Mouse (Mus musculus): ENCODE measurements around the gene Kirrel. TPM values are rescaled to one million over a fixed set of nuclear protein-coding genes. Genes with fewer than 3 reads are reported as not detected.
"Not testable (repeated sequence)": the region's sequence is repeated elsewhere in the genome, so short reads cannot be mapped to it uniquely, and the experiment has no call there.

The Kirrel gene
- polyA plus RNA-seq, 1 experiment from 2014 or later = 4.1 TPM

GRCm38 (mm10) chr3:87123795-87124194, 50.8 kb downstream of the Kirrel start:
- 90% methylated on average over 6 of the region's 6 CpGs for WGBS
- Histone ChIP-seq H3K9me3 (ENCODE audit: control insufficient read depth, low read length) (no peaks in the 10 kb centered on the region), H3K4me2 (replicated peaks) (no peak overlapping the region), H3K27ac (no peak overlapping the region), H3K9ac (no peak overlapping the region), H3K36me3 (replicated peaks; ENCODE audit: control insufficient read depth, insufficient read depth) (0 out of 2 replicates have a peak, but pooled peaks cover 4% of the 10 kb centered on the region), H3K27me3 (ENCODE audit: control insufficient read depth, insufficient read depth, low read length) (no peaks in the 10 kb centered on the region), H3K4me3 (replicated peaks; ENCODE audit: low read length) (no peak overlapping the region), H3K4me1 (replicated peaks; ENCODE audit: control insufficient read depth, insufficient read depth, low read length) (peaks cover under 1% of the 10 kb centered on the region)
- DNase-seq (ENCODE audit: low spot score) = no peak
- no peak for ATAC-seq (ENCODE audit: low FRiP score)

- WGBS = 52% methylated on average over 9 of the region's 9 CpGs
- Histone ChIP-seq H3K9ac (no peak overlapping the region), H3K9me3 (ENCODE audit: control insufficient read depth, low read length) (no peaks in the 10 kb centered on the region), H3K4me1 (replicated peaks; ENCODE audit: control insufficient read depth, insufficient read depth, low read length) (peaks cover 24% of the 10 kb centered on the region), H3K4me2 (replicated peaks) (no peak overlapping the region), H3K27me3 (ENCODE audit: control insufficient read depth, insufficient read depth, low read length) (no peaks in the 10 kb centered on the region), H3K4me3 (replicated peaks; ENCODE audit: low read length) (no peak overlapping the region), H3K27ac (peak overlapping the region; percentile 53; the same call in 1 of the 2 replicates), H3K36me3 (replicated peaks; ENCODE audit: control insufficient read depth, insufficient read depth) (0 out of 2 replicates have a peak, but pooled peaks cover 4% of the 10 kb centered on the region)
- DNase-seq (ENCODE audit: low spot score) (no peak), ATAC-seq (ENCODE audit: low FRiP score) (no peak)
These were observed 56.3 kb downstream of the Kirrel start for GRCm38 (mm10) chr3:87118214-87118613.

GRCm38 (mm10) chr3:87117632-87118031, 56.9 kb downstream of the Kirrel start:
- H3K4me3 ChIP-seq (replicated peaks; ENCODE audit: low read length) = no peak overlapping the region
- 74% methylated on average over 12 of the region's 12 CpGs for WGBS
- ATAC-seq (ENCODE audit: low FRiP score) = no peak

GRCm38 (mm10) chr3:87115726-87116540, 58.6 kb downstream of the Kirrel start:
- Histone ChIP-seq H3K9ac (no peak overlapping the region), H3K9me3 (ENCODE audit: control insufficient read depth, low read length) (no peaks in the 10 kb centered on the region), H3K4me2 (replicated peaks) (no peak overlapping the region), H3K4me3 (replicated peaks; ENCODE audit: low read length) (no peak overlapping the region), H3K27ac (no peak overlapping the region), H3K36me3 (replicated peaks; ENCODE audit: control insufficient read depth, insufficient read depth) (no peaks in the 10 kb centered on the region), H3K27me3 (ENCODE audit: control insufficient read depth, insufficient read depth, low read length) (no peaks in the 10 kb centered on the region), H3K4me1 (replicated peaks; ENCODE audit: control insufficient read depth, insufficient read depth, low read length) (peaks cover 29% of the 10 kb centered on the region)
- no peak for ATAC-seq (ENCODE audit: low FRiP score)
- 87% methylated on average over 6 of the region's 6 CpGs for WGBS
- DNase-seq (ENCODE audit: low spot score) = no peak

More at GRCm38 (mm10) chr3:87117632-87118031, 56.9 kb downstream of the Kirrel start:
- Histone ChIP-seq H3K9ac (no peak overlapping the region), H3K9me3 (ENCODE audit: control insufficient read depth, low read length) (no peaks in the 10 kb centered on the region), H3K27ac (peak overlapping the region; percentile 53), H3K4me1 (replicated peaks; ENCODE audit: control insufficient read depth, insufficient read depth, low read length) (peaks cover 24% of the 10 kb centered on the region), H3K36me3 (replicated peaks; ENCODE audit: control insufficient read depth, insufficient read depth) (0 out of 2 replicates have a peak, but pooled peaks cover 4% of the 10 kb centered on the region), H3K27me3 (ENCODE audit: control insufficient read depth, insufficient read depth, low read length) (no peaks in the 10 kb centered on the region), H3K4me2 (replicated peaks) (no peak overlapping the region)
- DNase-seq (ENCODE audit: low spot score) = no peak

- no peak overlapping the region for H3K4me2 ChIP-seq (replicated peaks)
- no peaks in the 10 kb centered on the region for H3K36me3 ChIP-seq (replicated peaks; ENCODE audit: control insufficient read depth, insufficient read depth)
- ATAC-seq (ENCODE audit: low FRiP score) (no peak), DNase-seq (ENCODE audit: low spot score) (no peak)
- H3K4me3 ChIP-seq (replicated peaks; ENCODE audit: low read length) = no peak overlapping the region
- H3K4me1 ChIP-seq (replicated peaks; ENCODE audit: control insufficient read depth, insufficient read depth, low read length) = peaks cover 29% of the 10 kb centered on the region
- H3K27me3 ChIP-seq (ENCODE audit: control insufficient read depth, insufficient read depth, low read length) = no peaks in the 10 kb centered on the region
- H3K9ac ChIP-seq = no peak overlapping the region
- no peaks in the 10 kb centered on the region for H3K9me3 ChIP-seq (ENCODE audit: control insufficient read depth, low read length)
- no peak overlapping the region for H3K27ac ChIP-seq
- WGBS = 76% methylated on average over 8 of the region's 8 CpGs
These were observed 59.3 kb downstream of the Kirrel start for GRCm38 (mm10) chr3:87115271-87115670.

- WGBS = 77% methylated on average over 9 of the region's 9 CpGs
- no peak overlapping the region for H3K4me2 ChIP-seq (replicated peaks)
- DNase-seq (ENCODE audit: low spot score) (no peak), ATAC-seq (ENCODE audit: low FRiP score) (no peak)
- no peaks in the 10 kb centered on the region for H3K27me3 ChIP-seq (ENCODE audit: control insufficient read depth, insufficient read depth, low read length)
- H3K36me3 ChIP-seq (replicated peaks; ENCODE audit: control insufficient read depth, insufficient read depth) = no peaks in the 10 kb centered on the region
- H3K4me1 ChIP-seq (replicated peaks; ENCODE audit: control insufficient read depth, insufficient read depth, low read length) = peaks cover 29% of the 10 kb centered on the region
- no peak overlapping the region for H3K4me3 ChIP-seq (replicated peaks; ENCODE audit: low read length)
- H3K9me3 ChIP-seq (ENCODE audit: control insufficient read depth, low read length) = no peaks in the 10 kb centered on the region
- no peak overlapping the region for H3K9ac ChIP-seq
- no peak overlapping the region for H3K27ac ChIP-seq
These were observed 59.7 kb downstream of the Kirrel start for GRCm38 (mm10) chr3:87114801-87115200.

- DNase-seq (ENCODE audit: low spot score); H3K36me3 ChIP-seq (replicated peaks; ENCODE audit: control insufficient read depth, insufficient read depth); ATAC-seq (ENCODE audit: low FRiP score); H3K27ac ChIP-seq; H3K4me3 ChIP-seq (replicated peaks; ENCODE audit: low read length); H3K9me3 ChIP-seq (ENCODE audit: control insufficient read depth, low read length); H3K27me3 ChIP-seq (ENCODE audit: control insufficient read depth, insufficient read depth, low read length); H3K9ac ChIP-seq; H3K4me2 ChIP-seq (replicated peaks): not testable (repeated sequence)
- WGBS = 82% methylated on average over 1 of the region's 1 CpGs
- H3K4me1 ChIP-seq (replicated peaks; ENCODE audit: control insufficient read depth, insufficient read depth, low read length) = peaks cover 29% of the 10 kb centered on the region
These were observed 60.7 kb downstream of the Kirrel start for GRCm38 (mm10) chr3:87113881-87114280.

GRCm38 (mm10) chr3:87112264-87112663, 62.3 kb downstream of the Kirrel start:
- H3K9me3 ChIP-seq (ENCODE audit: control insufficient read depth, low read length) = no peaks in the 10 kb centered on the region
- ATAC-seq (ENCODE audit: low FRiP score) (no peak), DNase-seq (ENCODE audit: low spot score) (no peak)
- 75% methylated on average over 3 of the region's 3 CpGs for WGBS
- H3K27ac ChIP-seq = no peak overlapping the region
- H3K4me3 ChIP-seq (replicated peaks; ENCODE audit: low read length) = no peak overlapping the region
- H3K9ac ChIP-seq = no peak overlapping the region
- peaks cover 13% of the 10 kb centered on the region; the same call in 1 of the 2 replicates for H3K4me1 ChIP-seq (replicated peaks; ENCODE audit: control insufficient read depth, insufficient read depth, low read length)
- H3K27me3 ChIP-seq (ENCODE audit: control insufficient read depth, insufficient read depth, low read length) = no peaks in the 10 kb centered on the region
- no peak overlapping the region for H3K4me2 ChIP-seq (replicated peaks)
- no peaks in the 10 kb centered on the region for H3K36me3 ChIP-seq (replicated peaks; ENCODE audit: control insufficient read depth, insufficient read depth)

GRCm38 (mm10) chr3:87104856-87105255, 69.7 kb downstream of the Kirrel start:
- DNase-seq (ENCODE audit: low spot score) (no peak), ATAC-seq (ENCODE audit: low FRiP score) (no peak)
- peaks cover 12% of the 10 kb centered on the region for H3K4me1 ChIP-seq (replicated peaks; ENCODE audit: control insufficient read depth, insufficient read depth, low read length)
- no peak overlapping the region for H3K9ac ChIP-seq
- H3K9me3 ChIP-seq (ENCODE audit: control insufficient read depth, low read length) = no peaks in the 10 kb centered on the region
- no peaks in the 10 kb centered on the region for H3K27me3 ChIP-seq (ENCODE audit: control insufficient read depth, insufficient read depth, low read length)
- no peak overlapping the region for H3K4me2 ChIP-seq (replicated peaks)
- no peak overlapping the region for H3K27ac ChIP-seq
- no peaks in the 10 kb centered on the region for H3K36me3 ChIP-seq (replicated peaks; ENCODE audit: control insufficient read depth, insufficient read depth)
- WGBS = 87% methylated on average over 2 of the region's 2 CpGs
- H3K4me3 ChIP-seq (replicated peaks; ENCODE audit: low read length) = no peak overlapping the region
